Comparison of ENCODE assay signal across 28 mouse cellular contexts in the genomic region with DNA sequence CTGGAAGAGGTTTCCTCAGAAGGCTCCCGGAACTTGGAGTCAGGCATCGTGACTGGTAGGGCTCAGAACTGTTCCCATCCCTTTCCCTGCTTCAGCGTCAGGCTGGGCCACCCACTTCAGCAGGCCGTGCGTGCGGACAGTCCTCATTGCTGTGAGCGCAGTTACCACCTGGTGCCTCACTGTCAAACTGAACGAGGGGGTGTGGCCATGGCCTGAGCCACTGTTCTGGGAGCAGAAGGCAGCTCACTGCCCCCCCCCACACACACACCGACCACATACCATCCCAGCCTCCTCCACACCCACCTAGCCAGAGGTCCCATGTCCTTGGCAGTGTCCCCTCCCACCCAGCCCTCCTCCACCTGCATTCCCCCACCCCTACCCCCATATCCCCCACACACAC. TPM values are rescaled to one million over a fixed set of nuclear protein-coding genes. Genes with fewer than 3 reads are reported as not detected.
DNase-seq lines count a peak whose midpoint lies in the region; ATAC-seq and TF ChIP-seq lines count a peak whose summit lies in the region.
"Had no signal": no experiment of that assay in that cellular context is flagged by ENCODE, and none has a peak within 500 bp of the region (broad histone marks: within the 10 kb centered on the region; RNA-seq: fewer than 3 reads in every experiment).

No protein-coding gene starts in this region.

- H3K27me3 ChIP-seq in heart, embryonic 11.5 days (ENCODE audit: control insufficient read depth, insufficient read depth, low read length), result no peaks in the 10 kb centered on the region
- no peaks in the 10 kb centered on the region for H3K27me3 ChIP-seq in kidney, postnatal 0 days (ENCODE audit: insufficient read depth, low read length)
- no peaks in the 10 kb centered on the region for H3K27me3 ChIP-seq in embryonic facial prominence, embryonic 10.5 days (replicated peaks; ENCODE audit: low read depth, poor library complexity, severe bottlenecking)
- no peaks in the 10 kb centered on the region for H3K27me3 ChIP-seq in stomach, embryonic 16.5 days (ENCODE audit: control insufficient read depth, insufficient read depth, low read length)
- H3K27me3 ChIP-seq: heart, embryonic 15.5 days; liver, embryonic 15.5 days had no signal

- no peak overlapping the region for H3K9ac ChIP-seq in heart, embryonic 11.5 days (ENCODE audit: low read depth, low read length)
- H3K9ac ChIP-seq in kidney, postnatal 0 days (ENCODE audit: low read depth, low read length), result no peak overlapping the region
- H3K9ac ChIP-seq in stomach, embryonic 16.5 days (ENCODE audit: low read length), result no peak overlapping the region
- H3K9ac ChIP-seq: heart, embryonic 15.5 days; liver, embryonic 15.5 days had no signal

- 74% methylated on average over 9 of the region's 9 CpGs for WGBS in heart, embryonic 11.5 days (ENCODE audit: insufficient replicate concordance)
- WGBS in kidney, postnatal 0 days, result 55% methylated on average over 9 of the region's 9 CpGs
- 85% methylated on average over 9 of the region's 9 CpGs for WGBS in embryonic facial prominence, embryonic 10.5 days
- WGBS in stomach, embryonic 16.5 days, result 74% methylated on average over 9 of the region's 9 CpGs

- H3K4me3 ChIP-seq in heart, embryonic 11.5 days (ENCODE audit: low read depth, low read length), result no peak overlapping the region
- H3K4me3 ChIP-seq in kidney, postnatal 0 days (replicated peaks; ENCODE audit: low read depth, low read length), result no peak overlapping the region
- no peak overlapping the region for H3K4me3 ChIP-seq in embryonic facial prominence, embryonic 10.5 days
- H3K4me3 ChIP-seq in stomach, embryonic 16.5 days (replicated peaks; ENCODE audit: low read length), result no peak overlapping the region
- H3K4me3 ChIP-seq: heart, adult 2 months; heart, embryonic 15.5 days; hindbrain, embryonic 10.5 days; left cerebral cortex, adult 2 months; liver, embryonic 15.5 days had no signal

- H3K9me3 ChIP-seq in heart, embryonic 11.5 days (replicated peaks; ENCODE audit: control insufficient read depth, low read length), result no peaks in the 10 kb centered on the region
- no peaks in the 10 kb centered on the region for H3K9me3 ChIP-seq in kidney, postnatal 0 days (replicated peaks; ENCODE audit: low read length)
- no peaks in the 10 kb centered on the region for H3K9me3 ChIP-seq in embryonic facial prominence, embryonic 10.5 days
- no peaks in the 10 kb centered on the region for H3K9me3 ChIP-seq in stomach, embryonic 16.5 days (replicated peaks; ENCODE audit: control insufficient read depth, low read length)
- H3K9me3 ChIP-seq: heart, embryonic 15.5 days; hindbrain, embryonic 10.5 days; liver, embryonic 15.5 days had no signal

- peaks cover 38% of the 10 kb centered on the region for H3K36me3 ChIP-seq in heart, embryonic 11.5 days (ENCODE audit: control insufficient read depth, insufficient read depth, low read length)
- H3K36me3 ChIP-seq in kidney, postnatal 0 days (ENCODE audit: insufficient read depth, low read length), result peaks cover 24% of the 10 kb centered on the region
- H3K36me3 ChIP-seq in embryonic facial prominence, embryonic 10.5 days (replicated peaks), result peaks cover 62% of the 10 kb centered on the region
- H3K36me3 ChIP-seq in stomach, embryonic 16.5 days (ENCODE audit: control insufficient read depth, insufficient read depth, low read length), result peaks cover 6% of the 10 kb centered on the region; the same call in 1 of the 2 replicates

- ATAC-seq in heart, embryonic 11.5 days (replicated peaks; ENCODE audit: insufficient number of reproducible peaks, low FRiP score, low TSS enrichment), result 0 out of 2 replicates have a peak, but pooled peaks have one; percentile 20
- peak; percentile 31; the same call in 1 of the 2 replicates for ATAC-seq in kidney, postnatal 0 days (replicated peaks; ENCODE audit: low FRiP score, low read depth)
- peak; percentile 29; the same call in 1 of the 2 replicates for ATAC-seq in stomach, embryonic 16.5 days (ENCODE audit: insufficient read depth, low FRiP score)
- ATAC-seq: intestine, postnatal 0 days; lung, postnatal 0 days had no signal

- TF ChIP-seq CTCF in kidney, postnatal 0 days (IDR thresholded peaks at IDR 0.05; ENCODE audit: low read depth), result no peak

- H3K4me2 ChIP-seq in heart, embryonic 11.5 days, result no peak overlapping the region
- no peak overlapping the region for H3K4me2 ChIP-seq in kidney, postnatal 0 days (ENCODE audit: low read length)
- H3K4me2 ChIP-seq in stomach, embryonic 16.5 days (ENCODE audit: low read depth, low read length), result no peak overlapping the region
- H3K4me2 ChIP-seq: heart, embryonic 15.5 days; liver, embryonic 15.5 days; midbrain, embryonic 11.5 days had no signal

- H3K4me1 ChIP-seq in heart, embryonic 11.5 days (ENCODE audit: control insufficient read depth, insufficient read depth, low read length), result no peaks in the 10 kb centered on the region
- no peaks in the 10 kb centered on the region for H3K4me1 ChIP-seq in kidney, postnatal 0 days (replicated peaks; ENCODE audit: insufficient read depth, low read length)
- H3K4me1 ChIP-seq in embryonic facial prominence, embryonic 10.5 days, result no peaks in the 10 kb centered on the region
- no peaks in the 10 kb centered on the region for H3K4me1 ChIP-seq in stomach, embryonic 16.5 days (ENCODE audit: control insufficient read depth, insufficient read depth, low read length)
- H3K4me1 ChIP-seq: heart, embryonic 15.5 days; hindbrain, embryonic 10.5 days; liver, embryonic 15.5 days had no signal

- DNase-seq in heart, postnatal 10 days, result no peak
- DNase-seq in kidney, postnatal 0 days (ENCODE audit: low spot score), result no peak
- no peak for DNase-seq in kidney, postnatal 25 days
- no peak for DNase-seq in embryonic facial prominence, embryonic 10.5 days (ENCODE audit: low spot score)
- DNase-seq in cerebellum, postnatal 4 days (ENCODE audit: low spot score in 2 of 2), result no peak
- DNase-seq in heart, postnatal 36 days, result no peak
- DNase-seq: adrenal gland, adult 2 months; cerebellum, adult 11-12 months; cerebellum, postnatal 14 days; gastrocnemius, postnatal 36 days; heart, adult 2 months; layer of hippocampus, adult 9-11 months; liver had no signal

- no peak overlapping the region for H3K27ac ChIP-seq in heart, embryonic 11.5 days (ENCODE audit: low read depth, low read length)
- H3K27ac ChIP-seq in kidney, postnatal 0 days, result no peak overlapping the region
- 0 out of 2 replicates have a peak overlapping the region, but pooled peaks have one; percentile 35 for H3K27ac ChIP-seq in embryonic facial prominence, embryonic 10.5 days (replicated peaks)
- H3K27ac ChIP-seq in stomach, embryonic 16.5 days (ENCODE audit: low read length), result no peak overlapping the region
- H3K27ac ChIP-seq: heart, adult 2 months; heart, embryonic 15.5 days; hindbrain, embryonic 10.5 days; left cerebral cortex, adult 2 months; liver, embryonic 15.5 days had no signal

- intact Hi-C loops in heart, postnatal 10 days (cut with DNase I), result no loop called here
- intact Hi-C loops in heart, postnatal 36 days (cut with DNase I), result loop anchor here (2.0 to 5.0 kb wide), 2 partner anchors 19 to 38 kb away; no protein-coding TSS in a partner anchor

RNA-seq across cellular contexts. Expression of a gene that starts 4.5 kb away (rescaled TPM):
- not detected in 2 replicates for polyA plus RNA-seq in heart, embryonic 11.5 days (2014; fragmentation: Nextera tagmentation; extraction: Ambion mirVana)
- not detected for total RNA-seq in heart, postnatal 10 days (2021)
- not detected in 2 replicates for polyA plus RNA-seq in kidney, postnatal 0 days (2015; fragmentation: Nextera tagmentation; extraction: Ambion mirVana)
- 0.55 TPM in 1 of 2 replicates, not detected in the other for polyA plus RNA-seq in embryonic facial prominence, embryonic 10.5 days (2016; fragmentation: Nextera tagmentation; extraction: Ambion mirVana)
- polyA plus RNA-seq in stomach, embryonic 16.5 days (2015; fragmentation: Nextera tagmentation; extraction: Ambion mirVana), result not detected in 2 replicates
- not detected for total RNA-seq in heart, postnatal 36 days (2021)
- total RNA-seq: adrenal gland, adult 2 months; gastrocnemius, postnatal 36 days; heart, adult 2 months; left cerebral cortex, adult 2 months; left cerebral cortex, postnatal 36 days; megakaryocyte progenitor cell, adult 5-6 weeks; neutrophil, adult 5-6 weeks had no signal
- polyA plus RNA-seq: forebrain, embryonic 11.5 days; heart, adult 2 months; intestine, postnatal 0 days; liver, embryonic 15.5 days; midbrain, embryonic 11.5 days; small intestine, adult 2 months; urinary bladder, adult 2 months had no signal

RNA-seq across cellular contexts. Expression of a gene that starts 23.7 kb away (rescaled TPM):
- polyA plus RNA-seq in heart, embryonic 11.5 days (2014; fragmentation: Nextera tagmentation; extraction: Ambion mirVana), result 45.0 and 50.1 TPM in 2 replicates
- 10 to 100 TPM; 37.9 to 45.7 TPM for total RNA-seq in heart, postnatal 10 days (2021)
- 40.4 and 49.2 TPM in 2 replicates for polyA plus RNA-seq in kidney, postnatal 0 days (2015; fragmentation: Nextera tagmentation; extraction: Ambion mirVana)
- polyA plus RNA-seq in embryonic facial prominence, embryonic 10.5 days (2016; fragmentation: Nextera tagmentation; extraction: Ambion mirVana), result 79.1 and 81.7 TPM in 2 replicates
- 55.8 and 58.3 TPM in 2 replicates for polyA plus RNA-seq in stomach, embryonic 16.5 days (2015; fragmentation: Nextera tagmentation; extraction: Ambion mirVana)
- total RNA-seq in heart, postnatal 36 days (2021), result 10 to 100 TPM; 30.0 to 36.3 TPM
